Mouse (Mus musculus): Measurements from ENCODE around the gene Acox1. TPM values are rescaled to one million over a fixed set of nuclear protein-coding genes. Genes with fewer than 3 reads are reported as not detected.

The Acox1 gene
- polyA plus RNA-seq (2012; ENCODE audit: insufficient read depth, insufficient read length, missing spikeins): 223 and 402 TPM in 2 replicates

- Histone ChIP-seq H3K4me3 (ENCODE audit: insufficient read depth, low read depth, low read length) (peak within 1 kb of the TSS; percentile 91), H3K4me1 (ENCODE audit: control insufficient read depth, insufficient read depth, insufficient read length, low read length) (peaks cover 2% of the 10 kb centered on the region; the same call in 1 of the 2 replicates), H3K27ac (replicated peaks; ENCODE audit: low read depth, low read length) (peak within 1 kb of the TSS; percentile 95)
Observed at GRCm38 (mm10) chr11:116198639-116199531, at the start of gene Acox1, which contains the start of gene Ten1. Gene Acox1 (minus strand): TSS chr11:116199045. Gene Ten1 (plus strand): TSS chr11:116198855.

GRCm38 (mm10) chr11:116247502-116248222, 48.8 kb upstream of the Acox1 start:
- H3K27ac ChIP-seq (replicated peaks; ENCODE audit: low read depth, low read length): no peak overlapping the region
- H3K4me3 ChIP-seq (ENCODE audit: insufficient read depth, low read depth, low read length): no peak overlapping the region
- H3K4me1 ChIP-seq (ENCODE audit: control insufficient read depth, insufficient read depth, insufficient read length, low read length): no peaks in the 10 kb centered on the region

GRCm38 (mm10) chr11:116245616-116246015, 46.8 kb upstream of the Acox1 start:
- Histone ChIP-seq H3K4me3 (ENCODE audit: insufficient read depth, low read depth, low read length) (no peak overlapping the region), H3K4me1 (ENCODE audit: control insufficient read depth, insufficient read depth, insufficient read length, low read length) (no peaks in the 10 kb centered on the region), H3K27ac (replicated peaks; ENCODE audit: low read depth, low read length) (no peak overlapping the region)

- Histone ChIP-seq H3K4me1 (ENCODE audit: control insufficient read depth, insufficient read depth, insufficient read length, low read length) (no peaks in the 10 kb centered on the region), H3K27ac (replicated peaks; ENCODE audit: low read depth, low read length) (no peak overlapping the region)
Observed at GRCm38 (mm10) chr11:116244580-116244979, 45.7 kb upstream of the Acox1 start.

GRCm38 (mm10) chr11:116241744-116242235, 42.9 kb upstream of the Acox1 start:
- Histone ChIP-seq H3K4me1 (ENCODE audit: control insufficient read depth, insufficient read depth, insufficient read length, low read length) (no peaks in the 10 kb centered on the region), H3K27ac (replicated peaks; ENCODE audit: low read depth, low read length) (no peak overlapping the region)

More at GRCm38 (mm10) chr11:116244580-116244979, 45.7 kb upstream of the Acox1 start:
- no peak overlapping the region for H3K4me3 ChIP-seq (ENCODE audit: insufficient read depth, low read depth, low read length)

GRCm38 (mm10) chr11:116239797-116240196, 41.0 kb upstream of the Acox1 start:
- H3K4me3 ChIP-seq (ENCODE audit: insufficient read depth, low read depth, low read length): no peak overlapping the region
- H3K4me1 ChIP-seq (ENCODE audit: control insufficient read depth, insufficient read depth, insufficient read length, low read length): no peaks in the 10 kb centered on the region
- H3K27ac ChIP-seq (replicated peaks; ENCODE audit: low read depth, low read length): no peak overlapping the region

More at GRCm38 (mm10) chr11:116241744-116242235, 42.9 kb upstream of the Acox1 start:
- H3K4me3 ChIP-seq (ENCODE audit: insufficient read depth, low read depth, low read length): no peak overlapping the region

- Histone ChIP-seq H3K27ac (replicated peaks; ENCODE audit: low read depth, low read length) (no peak within 1 kb of the TSS), H3K4me1 (ENCODE audit: control insufficient read depth, insufficient read depth, insufficient read length, low read length) (no peaks in the 10 kb centered on the region), H3K4me3 (ENCODE audit: insufficient read depth, low read depth, low read length) (no peak within 1 kb of the TSS)
Observed at GRCm38 (mm10) chr11:116237742-116238395, 39.0 kb upstream of the Acox1 start, which contains the start of gene Evpl. Gene Evpl (minus strand): TSS chr11:116238077.

GRCm38 (mm10) chr11:116234901-116235300, 36.1 kb upstream of the Acox1 start:
- Histone ChIP-seq H3K4me3 (ENCODE audit: insufficient read depth, low read depth, low read length) (no peak overlapping the region), H3K27ac (replicated peaks; ENCODE audit: low read depth, low read length) (no peak overlapping the region), H3K4me1 (ENCODE audit: control insufficient read depth, insufficient read depth, insufficient read length, low read length) (no peaks in the 10 kb centered on the region)

- Histone ChIP-seq H3K4me3 (ENCODE audit: insufficient read depth, low read depth, low read length) (no peak overlapping the region), H3K27ac (replicated peaks; ENCODE audit: low read depth, low read length) (no peak overlapping the region), H3K4me1 (ENCODE audit: control insufficient read depth, insufficient read depth, insufficient read length, low read length) (no peaks in the 10 kb centered on the region)
Observed at GRCm38 (mm10) chr11:116232427-116232826, 33.6 kb upstream of the Acox1 start.

- no peak overlapping the region for H3K4me3 ChIP-seq (ENCODE audit: insufficient read depth, low read depth, low read length)
- H3K27ac ChIP-seq (replicated peaks; ENCODE audit: low read depth, low read length): no peak overlapping the region
Observed at GRCm38 (mm10) chr11:116228699-116229098, 29.9 kb upstream of the Acox1 start.

GRCm38 (mm10) chr11:116226414-116226813, 27.6 kb upstream of the Acox1 start:
- Histone ChIP-seq H3K4me3 (ENCODE audit: insufficient read depth, low read depth, low read length) (no peak overlapping the region), H3K27ac (replicated peaks; ENCODE audit: low read depth, low read length) (no peak overlapping the region), H3K4me1 (ENCODE audit: control insufficient read depth, insufficient read depth, insufficient read length, low read length) (no peaks in the 10 kb centered on the region)

More at GRCm38 (mm10) chr11:116228699-116229098, 29.9 kb upstream of the Acox1 start:
- H3K4me1 ChIP-seq (ENCODE audit: control insufficient read depth, insufficient read depth, insufficient read length, low read length): no peaks in the 10 kb centered on the region

- Histone ChIP-seq H3K4me3 (ENCODE audit: insufficient read depth, low read depth, low read length) (peak overlapping the region; percentile 63), H3K27ac (replicated peaks; ENCODE audit: low read depth, low read length) (no peak overlapping the region), H3K4me1 (ENCODE audit: control insufficient read depth, insufficient read depth, insufficient read length, low read length) (peaks cover 18% of the 10 kb centered on the region)
Observed at GRCm38 (mm10) chr11:116222740-116223059, 23.9 kb upstream of the Acox1 start.

GRCm38 (mm10) chr11:116221931-116222739, 23.3 kb upstream of the Acox1 start:
- Histone ChIP-seq H3K27ac (replicated peaks; ENCODE audit: low read depth, low read length) (no peak overlapping the region), H3K4me1 (ENCODE audit: control insufficient read depth, insufficient read depth, insufficient read length, low read length) (peaks cover 18% of the 10 kb centered on the region), H3K4me3 (ENCODE audit: insufficient read depth, low read depth, low read length) (peak overlapping the region; percentile 63)

GRCm38 (mm10) chr11:116219885-116220284, 21.0 kb upstream of the Acox1 start:
- Histone ChIP-seq H3K27ac (replicated peaks; ENCODE audit: low read depth, low read length) (peak overlapping the region; percentile 97; the same call in 1 of the 2 replicates), H3K4me3 (ENCODE audit: insufficient read depth, low read depth, low read length) (no peak overlapping the region), H3K4me1 (ENCODE audit: control insufficient read depth, insufficient read depth, insufficient read length, low read length) (peaks cover 18% of the 10 kb centered on the region)

Measured in brown adipose tissue, adult 24 weeks (tissue).